Mouse (Mus musculus) heart, embryonic 14.5 days (tissue): ENCODE results near the gene Kirrel3. TPM values are rescaled to one million over a fixed set of nuclear protein-coding genes. Genes with fewer than 3 reads are reported as not detected.

ENCODE experiments used
- ATAC-seq: fragments of 200-750 bp; cut with Nextera tagmentation; 2 replicates; pipeline ENCODE4 v1.8.0; 2017; ENCODE audit warnings: low read depth, moderate TSS enrichment; ENCODE audit not compliant: insufficient number of reproducible peaks, insufficient read depth, low FRiP score
- H3K27ac ChIP-seq, 2 experiments: fragments of 200-500 bp in 1 of 2; fragments of 300-500 bp in 1 of 2; sonication (generic) in 1 of 2; replicated peaks in 1 of 2; 2 replicates each; pipeline ENCODE4 v1.5.1; 2012 to 2014; ENCODE audit warnings: low read depth in 2 of 2, low read length in 2 of 2, control low read depth in 1 of 2, mild to moderate bottlenecking in 1 of 2, mixed read lengths in 1 of 2; ENCODE audit not compliant: control insufficient read depth in 1 of 2, insufficient read depth in 1 of 2
- H3K27me3 ChIP-seq: fragments of 300-500 bp; sonication (generic); 2 replicates; pipeline ENCODE4 v1.6.1; 2014; ENCODE audit warnings: mild to moderate bottlenecking, low read length, control low read depth; ENCODE audit not compliant: control insufficient read depth, insufficient read depth
- H3K36me3 ChIP-seq: fragments of 300-500 bp; sonication (generic); 2 replicates; pipeline ENCODE4 v1.6.1; 2014; ENCODE audit warnings: mild to moderate bottlenecking, control low read depth, low read length, mixed read lengths; ENCODE audit not compliant: control insufficient read depth, insufficient read depth
- H3K4me1 ChIP-seq, 2 experiments: fragments of 200-500 bp in 1 of 2; fragments of 300-500 bp in 1 of 2; sonication (generic) in 1 of 2; 2 replicates each; pipeline ENCODE4 v1.6.1; 2012 to 2014; ENCODE audit warnings: low read length in 2 of 2, control low read depth in 1 of 2, mixed read lengths in 1 of 2; ENCODE audit not compliant: control insufficient read depth in 2 of 2, insufficient read depth in 2 of 2
- H3K4me2 ChIP-seq: fragments of 300-500 bp; sonication (generic); 2 replicates; pipeline ENCODE4 v1.6.1; 2014; ENCODE audit warnings: mild to moderate bottlenecking, low read length
- H3K4me3 ChIP-seq, 2 experiments: fragments of 200-500 bp in 1 of 2; fragments of 300-500 bp in 1 of 2; sonication (generic) in 1 of 2; 2 replicates each; pipeline ENCODE4 v1.5.1; 2012 to 2014; ENCODE audit warnings: low read length in 2 of 2, mild to moderate bottlenecking in 2 of 2, control low read depth in 1 of 2, low read depth in 1 of 2, moderate library complexity in 1 of 2; ENCODE audit not compliant: control insufficient read depth in 1 of 2, insufficient read depth in 1 of 2
- H3K9ac ChIP-seq: fragments of 300-500 bp; sonication (generic); 2 replicates; pipeline ENCODE4 v1.6.1; 2014; ENCODE audit warnings: mild to moderate bottlenecking, low read length
- H3K9me3 ChIP-seq: fragments of 300-500 bp; sonication (generic); 2 replicates; pipeline ENCODE4 v1.6.1; 2016; ENCODE audit warnings: low read length, control low read depth; ENCODE audit not compliant: control insufficient read depth
- WGBS: fragments of 180-500 bp; shearing (Covaris S2); extraction: QIAGEN DNeasy Blood & Tissue Kit; methylation state at CpG from one replicate; pipeline ENCODE4 v1.1.7; 2014; 5-methylcytosine and 5-hydroxymethylcytosine counted together
- polyA plus RNA-seq: library from polyadenylated mRNA; unstranded; fragments of >200 nt; fragmentation: Nextera tagmentation; extraction: Ambion mirVana; gene quantifications from 2 replicates; pipeline ENCODE4 v1.2.1, GENCODE M21; 2014

The Kirrel3 gene
- polyA plus RNA-seq, 1 experiment from 2014 or later, result 1.0 TPM

- no peaks in the 10 kb centered on the region for H3K27me3 ChIP-seq
- WGBS, result 37% methylated on average over 1 of the region's 1 CpGs
- no peak overlapping the region for H3K4me3 ChIP-seq
- no peaks in the 10 kb centered on the region for H3K9me3 ChIP-seq
- ATAC-seq, result no peak
- no peak overlapping the region for H3K9ac ChIP-seq
- H3K4me2 ChIP-seq, result no peak overlapping the region
- H3K27ac ChIP-seq, result no peak overlapping the region
- no peaks in the 10 kb centered on the region for H3K36me3 ChIP-seq
- H3K4me1 ChIP-seq, result peaks cover 3 to 4% of the 10 kb centered on the region in 2 experiments; a peak in 2 of 4 replicates
These were observed 174.9 kb downstream of the Kirrel3 start for GRCm38 (mm10) chr9:34660566-34660965.

- ATAC-seq, result no peak
- Histone ChIP-seq H3K27ac (no peak overlapping the region), H3K4me2 (no peak overlapping the region), H3K9ac (no peak overlapping the region), H3K4me1 (peaks cover 3 to 4% of the 10 kb centered on the region in 2 experiments; a peak in 2 of 4 replicates), H3K9me3 (no peaks in the 10 kb centered on the region), H3K36me3 (no peaks in the 10 kb centered on the region), H3K4me3 (no peak overlapping the region), H3K27me3 (no peaks in the 10 kb centered on the region)
- 48% methylated on average over 6 of the region's 6 CpGs for WGBS
These were observed 177.7 kb downstream of the Kirrel3 start for GRCm38 (mm10) chr9:34663412-34663811.

GRCm38 (mm10) chr9:34665361-34666129, 179.9 kb downstream of the Kirrel3 start:
- Histone ChIP-seq H3K9me3 (no peaks in the 10 kb centered on the region), H3K27ac (no peak overlapping the region), H3K36me3 (no peaks in the 10 kb centered on the region), H3K9ac (no peak overlapping the region), H3K4me1 (peaks cover 3 to 4% of the 10 kb centered on the region in 2 experiments; a peak in 2 of 4 replicates), H3K4me3 (no peak overlapping the region), H3K27me3 (no peaks in the 10 kb centered on the region), H3K4me2 (no peak overlapping the region)
- 80% methylated on average over 15 of the region's 15 CpGs for WGBS
- ATAC-seq, result no peak

GRCm38 (mm10) chr9:34667182-34667581, 181.5 kb downstream of the Kirrel3 start:
- H3K4me2 ChIP-seq, result no peak overlapping the region
- H3K27ac ChIP-seq, result no peak overlapping the region
- H3K36me3 ChIP-seq, result no peaks in the 10 kb centered on the region
- peaks cover 3 to 4% of the 10 kb centered on the region in 2 experiments; a peak in 2 of 4 replicates for H3K4me1 ChIP-seq
- 39% methylated on average over 1 of the region's 1 CpGs for WGBS
- H3K27me3 ChIP-seq, result no peaks in the 10 kb centered on the region
- no peak for ATAC-seq
- H3K4me3 ChIP-seq, result no peak overlapping the region
- no peak overlapping the region for H3K9ac ChIP-seq
- no peaks in the 10 kb centered on the region for H3K9me3 ChIP-seq

GRCm38 (mm10) chr9:34670906-34671305, 185.2 kb downstream of the Kirrel3 start:
- Histone ChIP-seq H3K9me3 (no peaks in the 10 kb centered on the region), H3K4me2 (no peak overlapping the region), H3K27ac (no peak overlapping the region), H3K9ac (no peak overlapping the region), H3K36me3 (no peaks in the 10 kb centered on the region), H3K4me1 (no peaks in the 10 kb centered on the region), H3K4me3 (no peak overlapping the region), H3K27me3 (no peaks in the 10 kb centered on the region)
- 59% methylated on average over 2 of the region's 2 CpGs for WGBS
- no peak for ATAC-seq

- H3K27ac ChIP-seq, result no peak overlapping the region
These were observed 201.1 kb downstream of the Kirrel3 start for GRCm38 (mm10) chr9:34686798-34687197.

GRCm38 (mm10) chr9:34688358-34688757, 202.7 kb downstream of the Kirrel3 start:
- Histone ChIP-seq H3K4me3 (no peak overlapping the region), H3K27me3 (no peaks in the 10 kb centered on the region), H3K27ac (no peak overlapping the region), H3K9ac (no peak overlapping the region), H3K9me3 (no peaks in the 10 kb centered on the region), H3K36me3 (no peaks in the 10 kb centered on the region), H3K4me1 (no peaks in the 10 kb centered on the region), H3K4me2 (no peak overlapping the region)
- ATAC-seq, result no peak
- 54% methylated on average over 4 of the region's 4 CpGs for WGBS

More at GRCm38 (mm10) chr9:34686798-34687197, 201.1 kb downstream of the Kirrel3 start:
- H3K4me2 ChIP-seq, result no peak overlapping the region
- H3K27me3 ChIP-seq, result no peaks in the 10 kb centered on the region
- H3K9ac ChIP-seq, result no peak overlapping the region
- no peak for ATAC-seq
- WGBS, result 87% methylated on average over 6 of the region's 6 CpGs
- H3K4me3 ChIP-seq, result no peak overlapping the region
- no peaks in the 10 kb centered on the region for H3K36me3 ChIP-seq
- no peaks in the 10 kb centered on the region for H3K9me3 ChIP-seq
- H3K4me1 ChIP-seq, result no peaks in the 10 kb centered on the region

GRCm38 (mm10) chr9:34689375-34689774, 203.7 kb downstream of the Kirrel3 start:
- H3K9me3 ChIP-seq, result no peaks in the 10 kb centered on the region
- ATAC-seq, result no peak
- 77% methylated on average over 3 of the region's 3 CpGs for WGBS
- H3K27me3 ChIP-seq, result no peaks in the 10 kb centered on the region
- H3K9ac ChIP-seq, result no peak overlapping the region
- no peak overlapping the region for H3K4me2 ChIP-seq
- no peak overlapping the region for H3K4me3 ChIP-seq
- no peaks in the 10 kb centered on the region for H3K36me3 ChIP-seq
- no peak overlapping the region for H3K27ac ChIP-seq
- H3K4me1 ChIP-seq, result no peaks in the 10 kb centered on the region
